Mouse (Mus musculus): Measurements from ENCODE around the gene Zfp422.

The Zfp422 gene

DNA sequence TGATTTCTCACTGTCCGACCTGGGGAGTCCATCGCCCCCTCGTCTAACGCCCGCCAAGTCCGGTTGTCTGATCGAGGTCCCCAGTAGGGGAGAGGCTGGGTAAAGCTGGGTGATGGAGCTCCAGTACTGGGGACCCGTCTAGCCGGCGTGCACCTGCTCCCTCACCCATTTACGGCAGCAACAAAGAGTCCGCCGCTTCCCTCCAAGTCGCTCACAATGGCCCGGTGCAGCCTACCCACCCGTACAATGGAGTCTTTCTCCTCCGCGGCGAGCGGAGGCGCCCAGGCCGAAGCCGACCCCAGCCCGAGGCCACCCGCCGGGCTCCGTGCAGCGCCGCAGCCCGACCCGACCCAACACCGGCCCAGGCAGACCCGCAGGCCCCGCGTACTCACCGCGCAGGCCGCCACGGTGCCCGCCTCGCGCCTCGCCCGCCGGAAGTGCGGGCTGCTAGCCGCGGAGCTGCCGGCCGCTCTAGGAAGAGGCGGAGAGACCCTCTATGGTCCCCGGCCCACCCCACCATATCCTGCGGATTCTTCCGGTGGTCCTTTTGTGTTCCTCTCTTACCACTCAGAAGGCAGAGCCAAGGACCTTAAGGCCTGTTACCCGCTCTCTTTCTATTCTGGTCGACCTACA lies at the start of gene Zfp422:
Gene Zfp422, minus strand, starts transcription at position 461 of the 633 bp plus-strand sequence.
- DNase-seq (ENCODE audit: extremely low spot score) = peak; percentile 87

DNA sequence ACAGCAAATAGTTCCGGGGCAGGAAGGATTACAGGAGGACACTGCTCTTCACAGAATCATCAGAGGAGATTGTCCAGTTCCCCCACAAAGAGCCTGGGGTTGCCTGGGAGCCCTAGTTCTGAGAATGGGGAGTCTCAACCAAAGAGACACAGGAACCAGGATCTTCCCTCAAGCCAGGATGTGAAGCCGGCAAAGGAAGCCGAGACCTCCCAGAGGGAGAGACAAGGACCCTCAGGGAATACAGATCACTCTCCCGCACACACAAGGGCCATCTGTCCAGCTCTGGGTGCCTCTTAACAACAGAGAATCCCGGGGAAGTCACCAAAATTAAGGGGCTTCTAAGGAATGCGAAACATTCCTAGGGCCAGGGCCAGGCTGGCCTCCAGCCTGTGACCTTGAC lies 48.5 kb upstream of the Zfp422 start:
- no peak for DNase-seq (ENCODE audit: extremely low spot score)

DNA sequence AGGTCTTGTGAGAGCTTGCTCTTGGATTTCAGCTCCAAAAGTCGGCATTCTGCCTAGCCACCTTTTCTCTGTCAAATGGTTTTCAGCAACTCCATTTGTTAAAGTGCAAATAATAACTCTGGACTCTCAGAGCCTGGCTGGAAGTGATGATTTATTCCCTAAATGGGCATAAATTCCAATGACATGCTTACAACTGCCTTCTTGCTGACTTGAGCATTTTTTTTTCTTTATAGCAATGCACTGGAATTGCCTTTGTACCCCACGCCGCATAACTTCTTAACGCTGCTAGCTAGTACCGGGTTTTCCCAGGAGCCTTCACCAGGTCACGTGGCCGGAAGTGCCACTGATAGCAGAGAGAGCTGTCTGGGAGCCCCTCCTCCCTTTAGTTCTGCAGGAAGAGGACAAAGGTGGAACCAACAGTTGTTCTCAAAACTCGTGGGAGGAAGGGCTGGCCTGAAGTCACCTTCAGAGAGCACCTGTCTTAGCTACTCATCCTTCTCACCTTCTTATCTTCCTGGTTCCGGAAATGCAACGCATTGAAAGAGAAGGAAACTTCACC lies 47.6 kb upstream of the Zfp422 start:
- no peak for DNase-seq (ENCODE audit: extremely low spot score)

DNA sequence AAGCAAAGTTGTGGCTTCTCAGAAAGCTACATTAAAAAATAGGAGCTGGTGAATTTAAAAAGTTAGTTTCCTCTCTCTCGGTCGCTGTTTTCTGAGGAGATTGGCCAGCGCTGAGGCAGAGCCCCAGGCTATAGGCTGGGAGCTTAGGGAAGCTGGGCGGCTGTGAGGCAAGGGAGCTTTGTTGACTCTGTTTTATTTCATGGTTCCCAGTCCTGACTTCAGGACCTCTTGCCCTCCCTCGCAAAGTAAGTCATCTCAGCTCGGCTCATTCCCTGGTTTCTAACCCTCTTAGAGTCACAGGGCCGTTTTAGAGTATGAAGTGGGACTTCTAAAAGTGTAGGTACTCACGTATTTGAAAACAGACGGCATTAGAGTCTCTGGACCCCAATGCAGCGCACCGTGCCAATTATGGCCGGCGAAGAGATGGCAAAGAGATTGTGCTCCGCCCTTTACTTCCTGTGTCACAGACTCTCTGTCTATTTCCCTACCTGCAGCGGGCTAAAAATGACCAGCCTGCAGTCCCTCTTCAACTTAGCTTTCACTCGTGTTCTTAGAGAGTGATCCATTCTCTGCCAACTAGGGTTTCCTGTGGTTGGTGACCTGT lies 45.6 kb upstream of the Zfp422 start:
- DNase-seq (ENCODE audit: extremely low spot score) = no peak

DNA sequence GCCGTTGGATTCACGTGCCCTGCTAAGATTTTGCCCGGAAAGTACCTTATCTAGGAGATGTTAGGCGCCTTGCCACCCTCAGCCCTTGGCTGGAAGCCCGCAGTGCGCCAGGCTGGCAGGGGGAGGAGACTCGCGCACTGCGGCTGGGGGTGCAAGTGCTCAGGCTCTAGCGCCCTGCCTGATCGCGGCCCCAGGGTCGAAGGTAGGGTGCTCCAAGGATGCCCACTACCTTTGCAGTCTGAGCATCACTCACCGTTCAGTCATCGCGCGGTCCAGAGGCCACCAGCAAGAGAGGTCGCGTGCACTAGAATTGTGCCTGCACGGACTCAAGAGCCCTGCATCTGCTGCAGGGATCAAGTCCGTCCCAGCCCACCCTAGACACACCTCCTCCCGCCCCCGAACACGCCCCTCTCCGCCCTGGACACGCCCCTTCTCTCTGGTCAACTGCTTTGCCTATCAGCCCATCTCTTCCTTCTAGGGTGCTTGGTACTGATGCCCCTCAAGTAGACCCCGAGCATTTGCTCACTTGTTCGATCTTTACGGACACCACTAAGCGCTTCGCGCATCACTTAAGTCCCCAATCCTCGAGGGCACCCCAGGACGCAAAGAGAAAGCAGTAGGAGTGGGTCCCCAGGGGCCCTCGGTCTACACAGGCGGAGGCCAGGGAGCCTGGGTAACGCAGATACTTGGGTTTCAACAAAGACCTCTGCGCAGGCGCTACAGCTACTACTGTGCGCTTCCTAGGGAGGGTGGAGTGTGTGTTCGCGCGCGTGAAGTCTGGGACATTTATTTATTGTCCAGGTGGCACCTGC lies 44.9 kb upstream of the Zfp422 start, which contains the start of gene Rassf4:
Gene Rassf4, minus strand, starts transcription at position 482 of the 812 bp plus-strand sequence.
- DNase-seq (ENCODE audit: extremely low spot score) = peak; percentile 99

DNA sequence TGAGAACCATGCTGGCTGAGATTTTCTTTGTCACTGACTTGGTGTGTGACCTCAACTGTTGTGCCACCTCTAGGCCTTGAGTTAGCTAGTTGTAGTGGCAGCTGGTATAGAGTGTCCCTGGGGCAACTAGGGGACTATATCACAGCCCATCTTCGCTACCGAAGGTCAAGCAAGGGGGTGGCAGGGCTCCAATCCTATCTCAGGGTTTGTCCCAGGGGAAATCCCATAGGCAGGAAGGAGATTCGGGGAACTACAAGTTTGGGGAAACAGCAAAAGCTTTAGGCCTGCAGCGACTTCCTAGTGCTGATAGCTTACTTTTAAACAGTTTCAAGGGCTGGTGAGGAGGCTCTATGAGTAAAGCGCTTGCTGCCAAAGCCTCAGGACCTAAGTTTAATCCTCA lies 43.5 kb upstream of the Zfp422 start:
- no peak for DNase-seq (ENCODE audit: extremely low spot score)

DNA sequence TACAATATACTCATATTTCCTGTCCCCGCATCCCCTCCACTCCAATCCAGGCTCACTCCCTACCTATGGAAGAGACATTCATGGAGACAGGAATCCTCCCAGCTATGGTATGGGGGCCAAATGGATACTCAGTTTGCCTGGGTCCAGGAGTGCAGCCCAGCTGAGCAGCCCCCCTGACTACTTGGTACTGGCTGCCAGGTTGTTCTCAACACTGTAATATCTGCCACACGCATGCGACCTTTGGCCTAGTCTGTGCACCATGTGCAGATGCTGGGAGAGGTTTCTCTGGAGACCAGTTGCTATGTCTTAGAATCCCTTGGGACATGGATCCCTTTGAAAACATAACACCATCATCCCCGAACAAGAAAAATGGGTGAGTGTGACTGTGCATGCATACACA lies 43.0 kb upstream of the Zfp422 start:
- DNase-seq (ENCODE audit: extremely low spot score) = no peak

DNA sequence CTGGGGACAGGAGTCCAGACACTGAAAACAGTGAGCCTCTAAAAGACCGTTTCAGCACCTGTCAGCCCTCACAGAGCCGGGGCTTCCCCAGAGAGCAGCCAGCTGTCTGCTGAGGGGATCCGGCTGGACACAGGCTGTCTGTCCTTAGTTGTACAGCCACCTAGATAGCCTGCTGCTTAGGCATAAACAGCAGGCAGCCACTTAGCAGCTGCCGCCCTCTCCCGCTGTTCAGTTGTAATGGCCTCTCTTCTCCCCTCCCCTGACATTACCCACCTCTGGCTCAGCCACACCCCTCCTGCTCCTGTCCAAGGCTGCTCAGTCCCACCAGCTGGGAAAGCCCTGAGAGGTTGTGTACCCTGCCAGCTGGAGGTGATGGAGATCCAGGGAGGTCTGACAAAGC lies 42.2 kb upstream of the Zfp422 start:
- no peak for DNase-seq (ENCODE audit: extremely low spot score)

DNA sequence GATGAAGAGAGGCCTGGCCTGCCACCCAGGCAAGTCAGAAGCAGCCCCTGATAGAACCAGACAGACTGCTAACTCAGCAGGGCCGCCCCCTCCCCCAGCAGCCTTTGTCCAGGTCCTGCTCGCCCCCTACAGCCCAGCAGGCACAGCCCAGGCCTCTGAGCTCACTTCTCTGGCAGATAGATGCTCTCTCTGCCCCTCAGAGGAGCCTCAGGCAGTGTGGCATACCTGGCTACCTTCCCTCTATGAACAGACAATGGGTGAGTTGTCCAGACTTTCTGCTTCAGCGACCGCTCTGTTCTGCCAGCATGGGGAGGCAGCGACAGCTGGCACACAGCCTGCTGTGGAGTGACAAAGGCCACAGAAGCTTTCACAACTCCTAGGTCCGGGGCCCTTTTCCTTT lies 41.3 kb upstream of the Zfp422 start:
- no peak for DNase-seq (ENCODE audit: extremely low spot score)

DNA sequence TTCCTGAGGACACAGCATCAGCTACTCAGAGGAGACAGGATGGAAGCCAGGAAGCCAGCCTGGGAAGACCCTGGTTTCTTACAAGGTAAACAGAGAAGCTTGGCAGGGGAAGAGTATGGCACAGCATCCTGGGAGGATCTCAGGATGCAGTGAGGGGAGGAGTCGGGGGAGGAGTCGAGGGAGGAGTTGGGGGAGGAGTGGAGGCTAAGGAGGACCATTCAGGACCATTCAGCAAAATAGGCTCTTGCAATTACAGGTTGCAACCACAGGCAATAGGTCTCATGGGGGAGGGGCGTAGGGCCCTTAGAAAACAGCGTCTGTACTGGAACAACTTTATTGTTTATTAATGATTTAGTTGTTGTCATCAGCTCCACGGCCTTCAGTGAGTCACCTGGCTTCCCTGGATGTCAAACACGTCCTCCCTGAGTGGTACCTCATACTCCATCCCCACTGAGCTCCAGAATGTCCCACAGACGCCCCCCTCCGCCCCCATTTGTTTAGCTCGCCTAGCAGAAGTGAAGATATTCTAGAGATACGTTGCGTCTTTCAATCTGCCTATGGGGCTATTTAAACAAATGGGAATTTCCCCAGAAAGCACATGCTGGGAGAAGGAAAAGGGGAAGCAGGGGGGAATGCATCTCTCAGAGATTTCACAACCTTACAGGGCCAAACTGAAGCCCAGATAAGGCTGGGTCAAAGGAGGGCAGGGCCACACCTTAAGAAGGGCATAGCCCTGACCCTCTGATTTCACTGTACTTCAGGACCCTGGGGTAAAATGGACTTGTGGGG lies 40.1 kb upstream of the Zfp422 start:
- DNase-seq (ENCODE audit: extremely low spot score) = no peak

DNA sequence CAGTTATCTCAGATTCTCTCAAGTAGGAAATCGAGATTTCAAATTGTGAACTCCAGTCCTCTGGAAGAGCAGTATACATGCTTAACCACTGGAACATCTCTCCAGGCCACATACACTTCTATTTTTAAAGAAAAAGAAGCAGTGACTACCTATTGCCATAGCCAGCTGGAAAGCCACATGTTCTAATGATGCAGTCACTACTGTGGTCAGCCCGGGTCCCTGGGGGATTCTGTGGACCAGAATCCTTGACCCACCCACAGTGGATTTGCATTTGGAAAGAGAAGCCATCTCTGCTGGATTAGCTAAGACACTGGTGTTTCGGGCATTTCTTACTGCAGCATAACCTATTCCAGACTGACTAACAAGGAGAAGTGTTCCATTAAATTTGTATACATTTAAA lies 38.6 kb upstream of the Zfp422 start:
- no peak for DNase-seq (ENCODE audit: extremely low spot score)

DNA sequence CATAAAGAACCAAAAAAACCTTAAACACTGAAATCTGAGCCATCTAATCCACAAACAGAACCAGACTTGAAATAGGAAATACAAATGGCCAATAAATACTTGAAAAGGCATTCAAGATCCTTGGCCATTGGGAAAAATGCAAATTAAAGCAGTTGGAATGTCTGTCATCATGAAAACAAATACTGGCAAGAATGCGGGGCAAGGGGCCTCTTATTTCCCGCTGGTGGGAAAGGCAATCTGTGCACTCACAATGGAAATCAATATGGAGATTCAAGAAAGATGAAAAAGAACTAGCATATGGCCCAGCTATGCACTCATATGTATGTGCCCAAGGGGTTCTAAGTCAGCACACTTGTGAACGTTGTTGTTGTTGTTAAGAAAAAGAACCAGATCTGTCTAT lies 38.1 kb upstream of the Zfp422 start:
- DNase-seq (ENCODE audit: extremely low spot score) = no peak

DNA sequence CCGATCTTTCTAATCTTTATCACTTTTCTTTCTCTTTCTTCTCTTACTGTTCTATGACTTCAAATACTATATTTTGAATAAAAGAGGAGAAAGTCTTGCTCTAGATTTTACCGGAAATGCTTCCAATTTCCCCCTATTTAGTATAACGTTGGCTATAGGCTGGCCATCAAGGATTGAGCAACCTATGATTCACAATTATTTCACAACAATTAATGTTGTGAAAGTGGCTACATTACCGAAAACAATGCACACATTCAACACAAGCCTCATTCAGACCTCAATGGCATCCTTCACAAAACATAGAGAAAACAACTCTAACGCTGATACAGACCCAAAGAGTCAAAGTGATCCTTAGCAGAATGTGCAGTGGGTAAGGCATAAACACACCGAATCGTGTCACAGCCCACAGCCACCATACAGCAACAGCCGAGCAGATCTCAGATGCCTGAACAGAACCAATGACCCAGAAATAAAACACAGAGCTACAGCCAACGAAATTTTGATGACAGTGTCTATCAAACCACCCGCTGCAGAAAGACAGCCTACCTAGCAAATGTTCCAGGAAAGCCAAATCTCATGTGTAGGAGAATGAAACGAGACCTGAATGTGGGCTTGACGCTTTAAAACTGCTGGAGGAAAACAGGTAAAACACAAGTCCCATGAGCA lies 37.4 kb upstream of the Zfp422 start:
- no peak for DNase-seq (ENCODE audit: extremely low spot score)

DNA sequence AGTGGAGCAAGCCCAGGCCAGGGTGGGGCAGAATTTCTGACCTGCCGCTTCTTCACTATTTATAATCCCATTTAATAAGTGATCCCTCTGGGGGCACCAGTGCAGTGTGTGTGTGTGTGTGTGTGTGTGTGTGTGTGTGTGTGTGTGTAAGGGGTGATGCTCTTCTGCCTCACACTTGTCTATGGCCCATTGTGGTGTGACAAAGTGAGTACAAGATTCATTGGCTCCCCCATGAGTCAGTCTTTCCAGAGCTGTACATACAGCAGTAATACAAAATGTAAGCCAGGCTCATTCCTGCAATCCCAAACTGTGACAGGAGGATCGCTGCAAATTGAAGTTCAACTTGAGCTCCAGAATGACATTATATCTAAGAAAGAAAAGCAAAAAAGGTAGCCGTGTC lies 36.0 kb upstream of the Zfp422 start:
- no peak for DNase-seq (ENCODE audit: extremely low spot score)

DNA sequence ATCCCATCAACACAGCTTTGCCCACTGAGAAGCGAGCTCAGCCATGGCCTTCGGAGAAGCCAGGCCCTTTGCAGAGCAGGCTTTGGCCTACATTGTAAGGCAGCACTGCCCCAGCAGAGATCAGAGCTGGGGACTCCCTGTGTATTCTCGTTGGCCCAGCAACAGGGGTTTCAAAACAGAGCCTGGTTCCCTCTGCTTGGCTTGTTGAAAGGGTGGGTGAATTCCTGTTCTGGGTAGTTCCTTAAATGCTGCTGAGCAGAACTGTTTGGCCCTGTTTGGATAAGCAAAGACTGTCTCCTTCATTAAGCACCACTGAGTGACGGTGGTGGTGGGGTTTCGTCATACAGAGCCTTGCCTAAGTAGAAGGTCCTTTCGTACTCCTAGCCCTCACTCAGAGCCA lies 35.2 kb upstream of the Zfp422 start:
- DNase-seq (ENCODE audit: extremely low spot score) = no peak

DNA sequence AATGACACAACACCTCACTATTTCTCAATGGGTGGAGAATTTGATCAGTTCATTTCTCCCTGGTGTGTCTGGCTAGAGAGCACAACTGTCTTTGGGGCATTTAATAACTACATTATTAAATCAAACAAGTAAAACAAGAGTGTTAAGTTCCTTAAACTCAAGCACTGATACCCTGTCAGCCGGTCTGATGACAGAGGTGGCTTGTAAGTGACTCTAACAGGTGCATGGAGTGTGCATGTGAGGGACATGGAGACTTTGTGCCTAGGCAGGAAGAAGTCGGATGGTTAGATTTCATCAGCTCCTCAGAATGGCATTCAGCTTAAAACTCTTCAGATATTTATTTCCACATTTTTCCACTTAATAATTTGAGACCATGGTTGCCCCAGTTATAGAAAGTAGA lies 34.6 kb upstream of the Zfp422 start:
- no peak for DNase-seq (ENCODE audit: extremely low spot score)

DNA sequence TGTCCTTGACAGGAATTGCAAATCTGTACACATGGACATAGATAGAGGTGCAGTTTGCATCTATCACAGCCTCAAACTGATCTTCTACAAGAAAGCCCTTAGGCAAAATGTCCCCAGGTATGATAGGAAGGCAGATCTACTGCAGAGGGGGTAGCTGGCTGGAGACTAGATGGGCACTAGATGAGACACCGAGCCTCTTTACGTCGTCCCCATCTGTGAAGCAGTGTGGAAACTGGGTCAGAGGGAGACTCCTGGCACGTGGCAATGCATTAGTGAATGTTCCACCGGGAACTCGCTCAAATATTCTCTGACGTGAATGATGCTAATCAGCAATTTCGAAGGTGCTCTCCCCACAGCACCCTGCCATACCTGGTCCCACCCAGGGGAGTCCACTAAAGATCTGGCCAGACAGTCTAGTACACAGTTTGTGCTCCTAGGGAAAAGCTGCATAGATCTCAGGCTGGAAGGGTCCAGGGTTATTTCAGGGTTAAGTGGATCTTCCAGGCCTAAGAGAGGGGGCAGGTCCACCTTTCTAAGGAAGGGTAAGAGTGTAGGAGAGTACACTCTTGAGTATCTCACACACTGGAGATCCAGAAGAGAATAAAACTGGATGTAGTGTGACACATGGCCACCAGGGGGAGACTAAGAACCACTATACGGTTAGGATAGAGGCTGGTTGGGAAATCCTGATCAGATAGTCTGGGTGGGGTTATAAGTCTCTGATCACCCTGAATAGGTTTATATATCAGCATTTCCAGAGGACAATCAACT lies 25.1 kb upstream of the Zfp422 start:
- peak; percentile 65 for DNase-seq (ENCODE audit: extremely low spot score)

DNA sequence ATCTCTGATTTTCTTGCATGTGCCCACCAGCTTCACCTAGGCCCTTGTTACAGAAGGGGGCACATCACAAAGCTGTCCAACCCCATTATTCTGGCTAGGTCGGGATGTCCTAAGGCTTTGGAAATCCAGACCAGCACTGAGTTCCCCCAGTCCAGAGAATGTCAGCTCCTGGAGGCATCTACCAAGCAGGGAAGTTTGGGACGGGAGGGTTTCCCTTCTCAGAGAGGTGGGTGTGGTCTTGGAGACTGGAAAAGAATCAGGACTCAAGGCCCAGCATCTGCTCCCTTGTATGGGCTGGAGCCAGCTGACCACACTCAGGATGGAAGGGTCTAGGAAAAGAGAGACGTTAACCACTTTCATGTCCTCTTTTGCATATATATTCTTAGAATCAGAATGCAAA lies 24.4 kb upstream of the Zfp422 start:
- no peak for DNase-seq (ENCODE audit: extremely low spot score)

DNA sequence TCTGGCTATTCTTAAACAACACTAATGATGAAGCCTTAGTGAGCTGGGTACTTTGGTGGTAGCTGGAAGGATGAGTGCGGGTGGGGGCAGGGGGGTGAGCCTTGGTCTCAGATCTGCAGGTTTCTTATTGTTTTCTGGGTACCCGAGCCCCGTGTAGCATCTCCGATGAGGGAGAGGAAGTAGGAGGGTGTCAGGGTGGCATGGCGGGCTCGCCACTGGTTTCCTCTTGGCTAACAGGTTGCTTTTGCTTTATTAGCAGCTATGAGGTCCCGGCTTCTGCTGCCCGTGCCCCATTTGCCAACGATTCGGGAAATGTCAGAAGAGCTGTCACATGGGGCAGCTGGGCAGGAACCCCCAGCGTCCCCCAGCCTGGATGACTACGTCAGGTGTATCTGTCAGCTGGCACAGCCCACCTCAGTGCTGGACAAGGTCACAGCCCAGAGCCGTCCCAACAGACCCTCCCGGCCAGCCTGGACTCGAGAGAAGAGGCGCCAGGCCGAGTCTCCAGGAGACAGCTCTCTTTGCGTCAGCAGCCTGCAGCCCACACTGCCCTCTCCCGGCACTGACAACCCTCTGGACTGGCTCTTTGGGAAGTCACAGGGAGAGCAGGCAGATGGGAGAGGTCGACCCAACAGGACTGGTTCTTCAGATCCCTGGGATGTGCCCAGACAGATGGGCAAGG lies 22.8 kb upstream of the Zfp422 start:
- no peak for DNase-seq (ENCODE audit: extremely low spot score)

DNA sequence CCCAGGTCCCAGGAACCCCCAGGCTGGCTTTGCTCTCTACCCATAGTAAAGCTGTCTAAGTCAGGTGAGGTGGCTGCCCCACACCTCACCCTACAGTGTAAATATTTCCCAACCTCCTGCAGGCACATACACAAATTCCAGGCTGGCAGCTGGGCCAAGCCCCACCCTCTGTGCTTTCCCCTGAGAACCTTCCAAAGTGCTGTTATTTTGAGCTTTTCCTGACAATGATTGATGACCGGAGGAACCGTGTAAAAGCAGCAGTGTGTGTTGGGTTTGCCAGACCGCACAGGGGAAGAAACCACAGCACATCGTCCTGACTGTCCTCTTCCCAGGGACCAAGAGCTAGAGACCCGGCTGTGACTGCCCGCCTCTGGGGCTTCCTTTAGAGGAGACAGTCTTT lies 21.6 kb upstream of the Zfp422 start, which contains the start of gene Depp1:
Gene Depp1, plus strand, starts transcription at position 204 of the 400 bp plus-strand sequence.
- DNase-seq (ENCODE audit: extremely low spot score) = no peak

All from embryo, embryonic 9.5 days (tissue).